In the genomic region with DNA sequence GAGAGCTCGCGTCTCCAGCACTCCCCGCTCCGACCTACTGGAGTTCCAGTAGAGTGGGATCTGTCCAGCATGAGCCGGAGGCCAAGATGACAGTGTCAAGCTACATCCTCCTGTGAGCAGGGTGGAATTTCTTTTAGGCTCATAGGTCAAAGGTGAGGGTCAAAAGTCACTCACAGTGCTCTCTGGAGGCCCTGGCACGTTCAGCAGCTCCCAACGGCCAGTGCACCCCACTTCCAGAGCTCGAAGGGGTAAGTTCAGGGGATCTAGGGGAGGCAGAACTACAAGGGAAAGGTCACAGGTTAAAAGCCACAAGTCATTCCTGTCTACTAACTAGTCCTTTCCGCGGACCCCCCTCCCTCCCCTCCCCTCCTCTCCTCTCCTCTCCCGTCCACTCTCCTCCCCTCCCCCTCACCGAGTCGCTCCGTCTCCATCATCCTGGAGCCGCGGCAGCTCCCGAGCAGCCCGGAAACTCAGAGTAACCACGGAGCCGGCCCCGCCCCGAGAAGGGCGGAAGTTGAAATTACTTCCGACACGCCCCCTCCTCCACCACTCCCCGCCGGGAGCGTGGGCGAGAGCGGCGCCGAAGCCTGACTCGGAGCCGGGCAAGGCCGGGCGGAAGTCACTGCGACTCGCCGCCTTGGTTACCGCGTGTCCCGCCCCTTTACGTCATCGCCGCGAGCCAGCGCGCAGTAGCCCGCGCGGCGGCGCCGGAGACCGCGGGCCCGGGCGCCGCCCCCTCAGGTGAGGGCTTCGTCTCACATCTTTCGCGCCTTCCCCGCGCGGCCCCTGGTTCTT, we compare ENCODE assay signal across 8 mouse cellular contexts. TPM values are rescaled to one million over a fixed set of nuclear protein-coding genes. Genes with fewer than 3 reads are reported as not detected.
DNase-seq lines count a peak whose midpoint lies in the region; ATAC-seq lines count a peak whose summit lies in the region.

A gene (minus strand): TSS at position 489 of the 795 bp plus-strand sequence.
A gene (plus strand): TSS at position 670 of the 795 bp plus-strand sequence.

- H3K36me3 ChIP-seq in heart, embryonic 13.5 days, result peaks cover 63% of the 10 kb centered on the region
- H3K36me3 ChIP-seq in liver, embryonic 12.5 days, result peaks cover 63% of the 10 kb centered on the region
- H3K36me3 ChIP-seq in stomach, embryonic 15.5 days, result peaks cover 41% of the 10 kb centered on the region

- peak within 1 kb of the TSS; percentile 98 for H3K4me2 ChIP-seq in heart, embryonic 13.5 days
- H3K4me2 ChIP-seq in liver, embryonic 12.5 days, result peak within 1 kb of the TSS; percentile 98
- H3K4me2 ChIP-seq in stomach, embryonic 15.5 days, result peak within 1 kb of the TSS; percentile 95

- H3K27me3 ChIP-seq in heart, embryonic 13.5 days (replicated peaks), result no peaks in the 10 kb centered on the region
- H3K27me3 ChIP-seq in liver, embryonic 12.5 days (replicated peaks), result no peaks in the 10 kb centered on the region
- no peaks in the 10 kb centered on the region for H3K27me3 ChIP-seq in stomach, embryonic 15.5 days (replicated peaks)

- WGBS in heart, embryonic 13.5 days, result under 1% methylated on average over 57 of the region's 65 CpGs
- under 1% methylated on average over 65 of the region's 65 CpGs for WGBS in liver, embryonic 12.5 days (ENCODE audit: insufficient replicate concordance)
- 1% methylated on average over 63 of the region's 65 CpGs for WGBS in stomach, embryonic 15.5 days

- H3K27ac ChIP-seq in brown adipose tissue, adult 24 weeks (replicated peaks; ENCODE audit: low read depth, low read length), result peak within 1 kb of the TSS; percentile 31; the same call in 1 of the 2 replicates
- peak within 1 kb of the TSS; percentile 25; the same call in 1 of the 2 replicates for H3K27ac ChIP-seq in heart, embryonic 13.5 days (replicated peaks)
- peak within 1 kb of the TSS; percentile 82 for H3K27ac ChIP-seq in liver, embryonic 12.5 days
- H3K27ac ChIP-seq in stomach, embryonic 15.5 days, result peak within 1 kb of the TSS; percentile 55

- H3K4me3 ChIP-seq in brown adipose tissue, adult 24 weeks (ENCODE audit: insufficient read depth, low read depth, low read length), result peak within 1 kb of the TSS; percentile 78
- H3K4me3 ChIP-seq in heart, embryonic 13.5 days, result peak within 1 kb of the TSS; percentile 97
- peak within 1 kb of the TSS; percentile 91 for H3K4me3 ChIP-seq in liver, embryonic 12.5 days
- H3K4me3 ChIP-seq in stomach, embryonic 15.5 days (replicated peaks), result peak within 1 kb of the TSS; percentile 69

- H3K9ac ChIP-seq in heart, embryonic 13.5 days, result peak within 1 kb of the TSS; percentile 94
- peak within 1 kb of the TSS; percentile 89 for H3K9ac ChIP-seq in liver, embryonic 12.5 days
- H3K9ac ChIP-seq in stomach, embryonic 15.5 days, result peak within 1 kb of the TSS; percentile 93

- peak; percentile 97 for ATAC-seq in heart, embryonic 13.5 days (ENCODE audit: extremely low read depth, insufficient number of reproducible peaks, low FRiP score, low TSS enrichment)
- peak; percentile 95 for ATAC-seq in liver, embryonic 12.5 days
- peak; percentile 97 for ATAC-seq in stomach, embryonic 15.5 days (ENCODE audit: insufficient read depth, low FRiP score, low read depth)

- no peaks in the 10 kb centered on the region for H3K9me3 ChIP-seq in heart, embryonic 13.5 days
- no peaks in the 10 kb centered on the region for H3K9me3 ChIP-seq in liver, embryonic 12.5 days (replicated peaks)
- no peaks in the 10 kb centered on the region for H3K9me3 ChIP-seq in stomach, embryonic 15.5 days

- DNase-seq in CD4-positive, CD25-positive, alpha-beta regulatory T cell, adult 2 months (ENCODE audit: low read depth, low spot score), result peak; percentile 99
- peak; percentile 46 for DNase-seq in fat pad, adult 2 months (ENCODE audit: extremely low read depth, low read depth, low spot score)
- DNase-seq in kidney, postnatal 10 days, result peak; percentile 99
- peak; percentile 96 to 98 for DNase-seq in natural killer cell, adult 2 months (ENCODE audit: low spot score in 2 of 2)

- peaks cover 7% of the 10 kb centered on the region; the same call in 1 of the 2 replicates for H3K4me1 ChIP-seq in brown adipose tissue, adult 24 weeks (ENCODE audit: control insufficient read depth, insufficient read depth, insufficient read length, low read length)
- peaks cover 18% of the 10 kb centered on the region for H3K4me1 ChIP-seq in heart, embryonic 13.5 days
- peaks cover 28% of the 10 kb centered on the region for H3K4me1 ChIP-seq in liver, embryonic 12.5 days
- H3K4me1 ChIP-seq in stomach, embryonic 15.5 days, result peaks cover 25% of the 10 kb centered on the region

RNA-seq across cellular contexts. Expression of the first gene that starts in this region (rescaled TPM):
- polyA plus RNA-seq in brown adipose tissue, adult 24 weeks (2012; ENCODE audit: insufficient read depth, insufficient read length, missing spikeins), result 15.1 and 24.6 TPM in 2 replicates
- 27.3 and 30.6 TPM in 2 replicates for polyA plus RNA-seq in heart, embryonic 13.5 days (2015; fragmentation: Nextera tagmentation; extraction: Ambion mirVana)
- polyA plus RNA-seq in liver, embryonic 12.5 days (2016; fragmentation: Nextera tagmentation; extraction: Ambion mirVana), result 34.0 and 39.5 TPM in 2 replicates
- 39.5 and 48.8 TPM in 2 replicates for polyA plus RNA-seq in stomach, embryonic 15.5 days (2015; fragmentation: Nextera tagmentation; extraction: Ambion mirVana)

RNA-seq across cellular contexts. Expression of the second gene that starts in this region (rescaled TPM):
- polyA plus RNA-seq in brown adipose tissue, adult 24 weeks (2012; ENCODE audit: insufficient read depth, insufficient read length, missing spikeins), result 25.0 and 41.5 TPM in 2 replicates
- 68.5 and 70.9 TPM in 2 replicates for polyA plus RNA-seq in heart, embryonic 13.5 days (2015; fragmentation: Nextera tagmentation; extraction: Ambion mirVana)
- 69.3 and 72.0 TPM in 2 replicates for polyA plus RNA-seq in liver, embryonic 12.5 days (2016; fragmentation: Nextera tagmentation; extraction: Ambion mirVana)
- polyA plus RNA-seq in stomach, embryonic 15.5 days (2015; fragmentation: Nextera tagmentation; extraction: Ambion mirVana), result 87.8 and 103 TPM in 2 replicates

Comparison
In these comparisons a context has a peak if more than half of its experiments do, and no peak if none do; other contexts are left out.
1. Peak in every context shown above with its lines: DNase-seq, ATAC-seq, H3K4me3 ChIP-seq and H3K27ac ChIP-seq.
2. DNase-seq: peak in every context shown above with its lines; median percentile 99 in CD4-positive, CD25-positive, alpha-beta regulatory T cell, adult 2 months; 99 in kidney, postnatal 10 days; 97 in natural killer cell, adult 2 months; 46 in fat pad, adult 2 months.
3. H3K27ac ChIP-seq: peak in every context shown above with its lines; median percentile 82 in liver, embryonic 12.5 days; 55 in stomach, embryonic 15.5 days; 31 in brown adipose tissue, adult 24 weeks; 25 in heart, embryonic 13.5 days.